Mouse (Mus musculus) frontal cortex, postnatal 14 days (tissue): Measurements from ENCODE around the gene Epb41l4b.
A peak's percentile ranks its signal among the peaks of the same experiment; 100 is the strongest.

ENCODE experiments used
- DNase-seq, 2 experiments: peaks; one replicate each; pipeline ENCODE4 v3.0.0; 2022; ENCODE audit warnings: low spot score in 2 of 2

The Epb41l4b gene

GRCm38 (mm10) chr4:56946641-56947640 is 196.3 kb downstream of the Epb41l4b start, which contains the start of gene Tmem245:
Tmem245 (minus strand) TSS chr4:56947437.
- DNase-seq: peak; percentile 83 to 89

DNA sequence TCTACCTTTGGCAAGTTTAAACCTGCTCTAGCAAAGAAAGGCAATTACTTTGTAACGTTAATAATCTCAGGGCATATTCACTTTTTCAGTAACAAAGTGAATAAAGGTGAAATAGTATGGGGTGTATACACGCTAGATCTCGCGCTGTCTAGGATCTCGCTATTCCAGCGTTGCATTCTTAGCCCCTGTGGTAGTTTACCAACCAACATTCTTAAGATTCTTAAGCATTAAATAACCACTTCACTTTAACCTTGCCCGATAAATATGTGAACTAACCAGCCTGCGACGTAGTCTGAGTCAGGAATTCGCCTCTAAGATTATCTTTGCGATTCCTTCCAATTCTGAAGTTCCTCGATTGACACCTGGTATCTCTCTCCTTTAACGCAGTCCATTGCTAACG is 197.1 kb downstream of the Epb41l4b start:
- no peak for DNase-seq

DNA sequence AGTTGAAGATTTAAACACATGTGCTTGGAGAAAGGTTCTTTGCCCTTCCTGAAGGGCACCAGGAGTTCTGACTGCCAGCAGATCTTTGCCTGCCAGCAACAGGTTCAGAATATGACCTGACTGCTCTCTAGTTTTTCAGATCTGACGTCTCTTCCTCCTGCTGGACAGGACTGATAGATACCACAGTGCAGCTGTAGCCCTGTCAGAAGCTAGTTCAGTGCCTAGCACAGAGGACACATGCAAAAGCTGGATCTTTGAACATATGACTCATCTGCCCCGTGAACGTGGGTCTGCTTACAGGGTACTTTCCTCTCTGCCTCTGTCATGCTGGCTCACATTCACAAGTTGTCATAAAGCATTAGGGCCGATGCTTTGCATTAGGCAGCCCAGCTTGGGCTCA is 199.0 kb downstream of the Epb41l4b start:
- DNase-seq: no peak

DNA sequence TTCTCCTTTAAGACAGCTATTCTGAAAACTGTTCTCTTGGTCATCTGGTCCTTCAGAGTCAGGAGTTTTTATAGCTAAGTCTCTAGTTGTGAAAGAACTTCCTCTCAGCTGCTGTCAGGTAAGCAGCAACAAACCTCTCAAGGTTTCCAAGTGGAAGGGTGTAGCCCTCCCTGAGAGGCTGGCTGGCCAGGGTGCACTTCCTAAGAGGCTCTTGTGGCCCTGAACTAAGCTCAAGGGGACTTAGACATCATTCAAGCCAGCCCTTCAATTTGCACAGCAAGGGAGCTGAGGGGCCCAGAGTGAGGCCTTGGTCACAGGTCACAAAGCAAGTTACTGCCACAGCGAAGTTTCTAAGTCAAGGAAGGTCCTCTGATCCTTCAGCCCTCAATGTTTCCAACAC is 200.0 kb downstream of the Epb41l4b start:
- no peak for DNase-seq

DNA sequence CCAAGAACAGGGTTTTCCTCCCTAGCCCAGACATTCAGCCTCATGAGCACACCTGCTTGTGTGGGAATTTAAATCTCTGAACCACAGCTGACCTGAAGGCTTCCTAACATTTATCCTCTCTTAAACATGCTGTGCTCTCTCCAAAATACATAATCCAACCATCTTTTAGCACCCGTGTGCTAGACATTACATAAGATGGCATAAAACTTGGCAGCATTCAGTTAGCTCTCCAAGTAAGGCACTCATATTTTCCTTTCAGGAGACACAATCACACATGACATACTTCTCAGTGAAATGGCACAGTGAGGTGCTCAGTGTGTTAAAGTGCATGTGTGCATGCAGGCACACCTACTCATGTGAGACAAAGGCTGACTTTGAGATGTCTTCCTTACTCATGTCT is 200.7 kb downstream of the Epb41l4b start:
- no peak for DNase-seq
